Mouse (Mus musculus): ENCODE results near the gene Vps41. TPM values are rescaled to one million over a fixed set of nuclear protein-coding genes. Genes with fewer than 3 reads are reported as not detected.
A peak's percentile ranks its signal among the peaks of the same experiment; 100 is the strongest.

Vps41 gene
- polyA plus RNA-seq, 1 experiment from 2014 or later: 45.5 TPM

DNA sequence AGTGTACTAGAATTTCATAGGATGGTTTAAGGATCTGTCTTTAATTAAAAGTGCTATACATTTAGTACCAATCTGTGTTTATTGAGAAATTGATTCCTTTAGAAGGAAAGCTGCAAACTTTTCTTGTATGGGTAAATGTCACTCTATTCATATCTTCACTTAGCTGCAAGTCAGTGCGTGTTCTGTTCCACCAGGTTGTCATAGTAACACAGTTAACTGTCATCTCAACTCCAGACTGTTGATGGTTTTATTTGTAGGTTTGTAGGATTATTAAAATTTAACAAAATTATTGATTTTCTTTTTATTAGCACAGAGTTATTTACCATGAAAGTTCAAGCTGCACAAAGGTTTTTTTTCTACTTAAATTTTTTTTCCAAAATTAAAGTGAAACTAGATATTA lies 19.5 kb downstream of the Vps41 start:
- H3K27me3 ChIP-seq (replicated peaks; ENCODE audit: control insufficient read depth, insufficient read depth, low read length): no peaks in the 10 kb centered on the region
- no peak for TF ChIP-seq CTCF (IDR thresholded peaks at IDR 0.05; ENCODE audit: low read depth)
- H3K9me3 ChIP-seq (ENCODE audit: control insufficient read depth): no peaks in the 10 kb centered on the region
- H3K4me1 ChIP-seq (replicated peaks; ENCODE audit: control insufficient read depth, insufficient read depth, low read length): no peaks in the 10 kb centered on the region
- no peak overlapping the region for H3K27ac ChIP-seq (ENCODE audit: low read depth, low read length)
- ATAC-seq: no peak
- H3K4me3 ChIP-seq (ENCODE audit: low read depth, low read length): no peak overlapping the region
- no peak overlapping the region for H3K4me2 ChIP-seq (replicated peaks; ENCODE audit: low read depth)
- 53% methylated on average over 1 of the region's 1 CpGs for WGBS
- peaks cover 21% of the 10 kb centered on the region for H3K36me3 ChIP-seq (ENCODE audit: control insufficient read depth, insufficient read depth)
- no peak overlapping the region for H3K9ac ChIP-seq (ENCODE audit: low read depth, low read length)

DNA sequence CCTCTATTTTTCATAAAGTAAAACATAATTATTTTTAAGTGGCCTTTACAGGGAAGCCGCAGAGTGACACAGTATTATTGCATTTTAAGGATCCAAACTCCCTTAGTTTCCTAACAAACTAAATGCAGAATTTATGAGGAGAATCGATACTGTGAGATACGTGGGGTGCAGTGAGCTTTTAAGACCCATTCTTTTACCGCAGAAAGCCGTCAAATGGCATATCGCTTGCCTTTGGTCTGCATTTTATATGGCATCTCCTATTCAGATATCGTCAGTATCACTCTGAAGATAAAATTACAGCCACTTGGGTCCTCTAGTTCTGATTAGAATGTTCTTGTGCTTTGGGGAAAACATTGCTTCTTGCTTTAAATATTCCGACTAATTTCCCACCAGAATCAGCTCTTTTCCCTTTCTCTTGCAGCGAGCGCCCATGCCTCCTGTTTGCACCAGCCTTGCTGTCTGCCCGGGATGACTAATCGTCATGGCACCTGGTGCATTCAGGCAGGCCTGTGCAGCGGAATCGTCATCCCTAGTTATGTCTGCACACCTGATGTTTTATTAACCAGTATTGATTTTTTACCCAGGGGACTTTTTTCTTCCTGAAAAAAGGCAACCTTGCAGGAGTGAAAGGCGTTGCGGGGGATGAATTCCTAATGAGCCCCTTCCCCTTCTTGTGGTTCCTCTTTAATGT lies 26.6 kb downstream of the Vps41 start:
- ATAC-seq: peak; percentile 69; the same call in 1 of the 2 replicates
- Histone ChIP-seq H3K9me3 (ENCODE audit: control insufficient read depth) (no peaks in the 10 kb centered on the region), H3K4me1 (replicated peaks; ENCODE audit: control insufficient read depth, insufficient read depth, low read length) (no peaks in the 10 kb centered on the region), H3K27me3 (replicated peaks; ENCODE audit: control insufficient read depth, insufficient read depth, low read length) (no peaks in the 10 kb centered on the region), H3K4me3 (ENCODE audit: low read depth, low read length) (no peak overlapping the region), H3K27ac (ENCODE audit: low read depth, low read length) (no peak overlapping the region), H3K36me3 (ENCODE audit: control insufficient read depth, insufficient read depth) (peaks cover 21% of the 10 kb centered on the region), H3K4me2 (replicated peaks; ENCODE audit: low read depth) (peak overlapping the region; percentile 21; the same call in 1 of the 2 replicates), H3K9ac (ENCODE audit: low read depth, low read length) (no peak overlapping the region)
- TF ChIP-seq CTCF (IDR thresholded peaks at IDR 0.05; ENCODE audit: low read depth): no peak
- WGBS: 58% methylated on average over 16 of the region's 16 CpGs

DNA sequence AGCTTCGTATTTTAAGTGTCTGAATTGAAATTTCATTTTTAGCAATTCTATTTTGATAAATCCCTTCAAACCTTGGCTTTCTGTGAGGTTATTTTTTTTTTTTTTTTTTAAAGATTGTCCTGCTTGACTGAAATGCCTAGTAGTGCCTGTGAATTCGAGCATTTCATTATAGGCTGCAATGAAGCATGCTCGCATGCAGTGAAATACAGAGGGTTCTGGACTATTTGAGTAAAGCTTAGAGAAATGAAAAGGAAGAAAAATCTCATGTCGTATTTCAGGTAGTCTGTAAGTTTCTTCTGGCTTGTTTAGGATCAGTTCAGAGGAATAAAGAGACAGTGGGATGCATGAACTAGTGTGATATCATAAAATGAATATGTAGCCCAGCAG lies 27.2 kb downstream of the Vps41 start:
- Histone ChIP-seq H3K9me3 (ENCODE audit: control insufficient read depth) (no peaks in the 10 kb centered on the region), H3K27me3 (replicated peaks; ENCODE audit: control insufficient read depth, insufficient read depth, low read length) (no peaks in the 10 kb centered on the region), H3K9ac (ENCODE audit: low read depth, low read length) (no peak overlapping the region), H3K4me1 (replicated peaks; ENCODE audit: control insufficient read depth, insufficient read depth, low read length) (no peaks in the 10 kb centered on the region), H3K4me3 (ENCODE audit: low read depth, low read length) (no peak overlapping the region), H3K36me3 (ENCODE audit: control insufficient read depth, insufficient read depth) (peaks cover 21% of the 10 kb centered on the region), H3K27ac (ENCODE audit: low read depth, low read length) (no peak overlapping the region), H3K4me2 (replicated peaks; ENCODE audit: low read depth) (no peak overlapping the region)
- WGBS: 75% methylated on average over 4 of the region's 4 CpGs
- TF ChIP-seq CTCF (IDR thresholded peaks at IDR 0.05; ENCODE audit: low read depth): no peak
- ATAC-seq: no peak

DNA sequence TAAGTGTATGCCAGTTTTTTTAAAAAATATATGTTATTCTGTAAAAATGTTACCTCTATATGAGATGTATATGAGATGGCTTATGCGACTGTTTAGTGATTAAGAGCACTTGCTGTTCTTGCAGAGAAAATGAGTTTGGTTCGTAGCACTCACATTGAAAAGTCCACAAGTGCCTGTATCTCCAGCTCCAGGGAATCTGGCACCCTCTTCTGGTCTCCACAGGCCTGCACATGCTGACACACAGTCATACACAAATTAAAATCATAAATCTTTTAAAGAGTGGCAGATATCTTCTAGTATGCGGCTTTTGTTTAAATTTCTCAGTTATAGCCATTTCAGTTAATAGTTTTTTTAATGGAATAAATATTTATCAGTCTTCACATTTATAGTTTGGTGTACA lies 40.9 kb downstream of the Vps41 start:
- H3K27me3 ChIP-seq (replicated peaks; ENCODE audit: control insufficient read depth, insufficient read depth, low read length): no peaks in the 10 kb centered on the region
- no peak overlapping the region for H3K9ac ChIP-seq (ENCODE audit: low read depth, low read length)
- WGBS: 77% methylated on average over 3 of the region's 3 CpGs
- ATAC-seq: no peak
- 0 out of 2 replicates have a peak, but pooled peaks cover 2% of the 10 kb centered on the region for H3K4me1 ChIP-seq (replicated peaks; ENCODE audit: control insufficient read depth, insufficient read depth, low read length)
- H3K27ac ChIP-seq (ENCODE audit: low read depth, low read length): no peak overlapping the region
- H3K9me3 ChIP-seq (ENCODE audit: control insufficient read depth): no peaks in the 10 kb centered on the region
- no peak overlapping the region for H3K4me3 ChIP-seq (ENCODE audit: low read depth, low read length)
- H3K36me3 ChIP-seq (ENCODE audit: control insufficient read depth, insufficient read depth): no peaks in the 10 kb centered on the region
- H3K4me2 ChIP-seq (replicated peaks; ENCODE audit: low read depth): no peak overlapping the region
- TF ChIP-seq CTCF (IDR thresholded peaks at IDR 0.05; ENCODE audit: low read depth): peak; percentile 66

DNA sequence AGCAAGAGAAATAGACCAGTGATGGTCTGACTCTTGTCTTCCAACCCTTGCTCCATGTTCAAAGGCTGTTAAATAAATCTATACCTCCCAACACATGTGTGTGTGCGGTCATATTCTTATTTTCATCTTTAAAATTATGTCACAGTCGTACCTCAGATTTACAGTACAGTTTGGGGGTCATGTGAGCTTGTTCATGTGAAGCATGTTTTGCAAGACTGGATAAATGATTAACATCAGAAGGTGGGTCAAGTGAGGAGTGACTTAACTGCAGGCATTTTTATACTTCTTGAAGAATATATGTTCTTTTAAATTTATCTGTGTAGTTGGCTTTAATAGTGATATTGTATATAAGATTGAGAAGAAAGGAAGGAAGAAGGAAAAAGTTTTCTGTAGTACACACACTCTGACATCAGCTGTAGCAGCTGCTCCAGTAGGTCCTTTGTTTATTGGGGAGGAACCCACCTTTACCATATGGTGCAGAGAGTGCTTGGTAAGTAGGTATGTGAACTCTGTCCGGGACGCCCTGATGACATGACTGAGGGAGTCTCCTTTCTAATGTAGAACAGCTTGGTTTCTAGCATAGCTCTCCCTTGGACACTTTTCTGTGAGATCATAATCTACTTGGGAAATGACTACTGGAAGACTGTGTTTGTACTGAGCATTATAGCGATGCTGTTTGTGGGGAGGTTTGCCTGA lies 42.4 kb downstream of the Vps41 start:
- no peak overlapping the region for H3K9ac ChIP-seq (ENCODE audit: low read depth, low read length)
- ATAC-seq: peak; percentile 45; the same call in 1 of the 2 replicates
- H3K27ac ChIP-seq (ENCODE audit: low read depth, low read length): no peak overlapping the region
- H3K36me3 ChIP-seq (ENCODE audit: control insufficient read depth, insufficient read depth): no peaks in the 10 kb centered on the region
- H3K4me3 ChIP-seq (ENCODE audit: low read depth, low read length): no peak overlapping the region
- no peak overlapping the region; the same call in 1 of the 2 replicates for H3K4me2 ChIP-seq (replicated peaks; ENCODE audit: low read depth)
- 50% methylated on average over 5 of the region's 5 CpGs for WGBS
- H3K27me3 ChIP-seq (replicated peaks; ENCODE audit: control insufficient read depth, insufficient read depth, low read length): no peaks in the 10 kb centered on the region
- no peaks in the 10 kb centered on the region for H3K9me3 ChIP-seq (ENCODE audit: control insufficient read depth)
- 0 out of 2 replicates have a peak, but pooled peaks cover 2% of the 10 kb centered on the region for H3K4me1 ChIP-seq (replicated peaks; ENCODE audit: control insufficient read depth, insufficient read depth, low read length)
- TF ChIP-seq CTCF (IDR thresholded peaks at IDR 0.05; ENCODE audit: low read depth): no peak

DNA sequence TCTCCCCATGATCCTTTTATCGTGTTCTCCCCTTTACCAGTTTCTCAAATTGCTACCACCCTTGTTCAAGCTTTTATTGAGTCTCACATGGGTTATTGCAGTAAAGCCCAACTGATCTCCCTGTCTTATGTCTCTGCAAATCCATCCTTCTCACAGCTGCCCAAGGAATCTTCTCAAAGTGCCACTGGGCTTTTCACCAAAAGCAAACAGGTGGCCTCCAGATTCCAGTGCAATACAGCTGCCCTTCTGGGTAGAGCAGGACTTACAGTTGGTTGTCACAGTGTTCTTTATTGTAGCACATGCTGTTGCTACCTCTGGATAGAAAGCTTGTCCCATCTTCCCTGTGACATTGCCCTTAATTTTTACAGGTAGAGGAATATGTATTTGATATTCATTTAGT lies 44.4 kb downstream of the Vps41 start:
- Histone ChIP-seq H3K4me3 (ENCODE audit: low read depth, low read length) (no peak overlapping the region), H3K4me1 (replicated peaks; ENCODE audit: control insufficient read depth, insufficient read depth, low read length) (0 out of 2 replicates have a peak, but pooled peaks cover 2% of the 10 kb centered on the region), H3K9ac (ENCODE audit: low read depth, low read length) (no peak overlapping the region), H3K27me3 (replicated peaks; ENCODE audit: control insufficient read depth, insufficient read depth, low read length) (no peaks in the 10 kb centered on the region), H3K27ac (ENCODE audit: low read depth, low read length) (no peak overlapping the region), H3K4me2 (replicated peaks; ENCODE audit: low read depth) (no peak overlapping the region), H3K9me3 (ENCODE audit: control insufficient read depth) (no peaks in the 10 kb centered on the region), H3K36me3 (ENCODE audit: control insufficient read depth, insufficient read depth) (no peaks in the 10 kb centered on the region)
- no peak for TF ChIP-seq CTCF (IDR thresholded peaks at IDR 0.05; ENCODE audit: low read depth)
- ATAC-seq: no peak
- WGBS: 86% methylated on average over 1 of the region's 1 CpGs

Measured in intestine, postnatal 0 days (tissue).